Mouse (Mus musculus): ENCODE results near the gene Sdhaf2.

Gene Sdhaf2

DNA sequence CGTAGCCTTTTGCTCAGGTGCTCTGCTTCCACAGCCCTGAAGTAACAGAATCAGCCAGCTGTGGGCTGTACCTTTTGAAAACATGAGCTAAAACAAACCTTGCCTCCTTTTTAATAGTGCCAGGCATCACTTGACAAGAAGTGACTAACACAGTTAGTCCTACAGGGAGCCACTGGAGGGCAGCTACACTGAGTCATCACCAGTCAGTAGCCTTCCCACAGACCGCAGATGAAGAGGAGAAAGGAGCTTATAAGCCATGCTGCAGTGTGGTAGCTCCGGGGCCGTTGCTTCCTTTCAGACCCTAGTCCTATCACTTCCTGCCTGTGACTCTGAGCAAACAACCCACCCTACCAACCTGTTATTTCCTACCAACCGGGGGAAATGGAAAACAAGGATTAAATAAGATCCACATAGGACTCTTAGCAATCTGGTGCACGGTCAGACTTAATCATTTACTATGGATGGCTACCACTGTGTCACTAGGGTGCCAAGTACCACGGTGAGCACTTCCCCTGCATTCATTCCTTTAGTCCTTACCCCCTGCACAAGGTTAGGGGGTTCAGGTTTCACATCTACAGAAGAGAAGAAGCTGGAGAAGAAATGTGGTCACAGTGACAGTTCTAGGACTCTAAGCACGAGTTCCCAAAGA, 28.3 kb downstream of the Sdhaf2 start:
- no peak for DNase-seq (ENCODE audit: low spot score in 2 of 2)

- no peak for DNase-seq (ENCODE audit: low spot score in 2 of 2)
These were observed 29.0 kb downstream of the Sdhaf2 start for GRCm38 (mm10) chr19:10496976-10497375.

GRCm38 (mm10) chr19:10495670-10496069, 30.3 kb downstream of the Sdhaf2 start:
- DNase-seq (ENCODE audit: low spot score in 2 of 2): no peak

DNA sequence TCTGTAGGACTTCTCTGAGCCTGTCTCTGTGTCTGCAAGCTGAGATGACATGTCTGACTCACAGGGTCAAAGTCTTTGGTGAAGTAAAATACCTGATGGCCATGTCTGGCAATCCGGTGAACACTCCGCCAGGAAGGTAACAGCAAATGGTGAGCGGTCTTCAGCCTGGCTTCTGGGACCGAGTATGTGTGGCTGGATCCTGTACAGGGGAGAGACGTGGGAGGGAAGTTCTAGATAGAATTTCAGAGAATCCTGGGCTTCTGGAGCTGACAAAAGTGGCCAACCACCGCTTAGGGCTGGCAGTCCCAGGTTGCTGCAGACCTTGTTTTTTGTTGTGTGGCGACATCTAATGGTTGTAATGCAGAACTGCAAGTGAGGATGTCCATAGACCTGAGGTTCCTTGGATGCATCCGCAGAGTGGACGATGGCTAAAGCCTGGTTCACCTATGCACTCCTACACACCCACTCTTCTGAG, 39.6 kb downstream of the Sdhaf2 start:
- peak in 1 of 2 experiments; percentile 56 for DNase-seq (ENCODE audit: low spot score in 2 of 2)

GRCm38 (mm10) chr19:10482703-10483102, 43.2 kb downstream of the Sdhaf2 start, which contains the start of gene Ppp1r32:
TSS of gene Ppp1r32 (minus strand) at chr19:10482928.
- peak in 1 of 2 experiments; percentile 15 for DNase-seq (ENCODE audit: low spot score in 2 of 2)

DNA sequence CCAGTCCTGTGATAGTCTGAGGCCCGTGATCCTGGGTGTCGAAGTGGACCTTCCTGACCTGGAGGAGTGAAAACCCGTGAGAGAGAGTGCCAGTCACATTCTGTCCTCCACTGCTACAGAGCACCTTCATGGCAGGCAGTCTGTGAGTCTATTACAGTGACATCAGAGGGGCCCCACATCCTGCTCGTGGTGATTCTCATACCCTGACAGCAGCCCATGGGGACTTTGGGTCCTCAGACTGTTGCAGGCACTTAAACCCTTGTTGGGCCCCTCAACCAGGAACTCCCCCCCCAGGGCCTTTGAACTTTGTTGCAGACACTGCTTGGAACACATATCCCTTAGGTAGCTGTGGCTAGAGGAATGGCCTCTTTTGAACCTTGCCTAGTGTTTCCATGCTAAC, 46.4 kb downstream of the Sdhaf2 start:
- no peak for DNase-seq (ENCODE audit: low spot score in 2 of 2)

DNA sequence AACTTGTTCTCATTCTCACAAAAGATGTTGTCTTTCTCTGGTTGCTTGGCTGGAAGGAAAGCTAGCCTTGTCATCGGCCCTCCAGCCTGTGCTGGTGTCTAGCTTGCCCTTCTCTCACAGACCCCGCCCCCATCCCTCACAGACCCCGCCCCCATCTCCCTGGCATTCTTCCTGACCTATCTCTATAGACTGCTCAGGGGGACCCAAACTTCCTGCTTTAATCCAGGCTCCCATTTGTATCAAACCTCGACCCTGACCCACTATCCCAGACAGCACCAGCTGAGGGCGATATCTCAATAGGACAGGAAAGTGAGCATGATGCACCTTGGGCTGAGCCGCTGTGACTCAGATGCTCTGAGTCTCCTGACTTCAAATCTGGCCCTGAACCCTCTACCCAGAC, 52.2 kb downstream of the Sdhaf2 start:
- no peak for DNase-seq (ENCODE audit: low spot score in 2 of 2)

GRCm38 (mm10) chr19:10472958-10473357, 53.0 kb downstream of the Sdhaf2 start:
- DNase-seq (ENCODE audit: low spot score in 2 of 2): no peak

- DNase-seq (ENCODE audit: low spot score in 2 of 2): no peak
These were observed 56.7 kb downstream of the Sdhaf2 start for GRCm38 (mm10) chr19:10469171-10469658.

DNA sequence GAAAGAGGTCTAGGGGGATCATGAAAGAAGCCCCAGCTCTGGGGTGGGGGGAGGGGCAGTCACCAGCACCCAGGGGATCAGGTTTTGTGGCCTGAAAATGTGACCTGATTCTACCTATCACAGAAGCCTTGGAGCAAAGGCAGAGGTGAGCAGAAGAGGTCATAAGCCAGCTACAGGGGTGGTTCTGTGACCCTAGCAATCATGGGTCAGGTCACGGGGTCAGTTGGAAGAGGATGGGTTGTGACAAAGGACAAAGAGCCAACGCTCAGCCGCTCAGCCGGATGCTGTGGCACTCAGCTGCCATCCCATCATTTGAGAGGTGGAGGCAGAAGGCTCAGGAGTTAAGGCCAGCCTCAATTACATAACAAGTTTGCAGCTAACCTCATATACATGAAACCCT, 61.5 kb downstream of the Sdhaf2 start:
- no peak for DNase-seq (ENCODE audit: low spot score in 2 of 2)

DNA sequence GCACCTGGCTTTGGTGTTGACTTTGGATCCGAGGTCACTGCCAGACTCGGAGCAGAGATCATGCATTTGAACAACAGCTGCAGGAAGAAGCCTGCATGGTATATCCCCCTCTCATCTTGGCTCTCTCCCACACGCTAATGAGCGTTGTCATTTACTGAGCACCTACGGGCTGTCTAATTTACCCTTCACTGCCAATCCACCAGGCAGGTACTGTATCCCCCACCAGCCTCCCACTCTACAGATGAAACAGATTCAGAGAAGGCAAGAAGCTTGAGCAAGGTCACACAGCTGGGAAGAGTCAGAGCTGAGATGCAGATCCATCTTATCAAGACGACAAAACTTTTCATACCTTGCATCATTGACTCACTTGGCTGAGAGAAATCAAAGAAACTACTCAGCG, 64.4 kb downstream of the Sdhaf2 start:
- no peak for DNase-seq (ENCODE audit: low spot score in 2 of 2)

DNA sequence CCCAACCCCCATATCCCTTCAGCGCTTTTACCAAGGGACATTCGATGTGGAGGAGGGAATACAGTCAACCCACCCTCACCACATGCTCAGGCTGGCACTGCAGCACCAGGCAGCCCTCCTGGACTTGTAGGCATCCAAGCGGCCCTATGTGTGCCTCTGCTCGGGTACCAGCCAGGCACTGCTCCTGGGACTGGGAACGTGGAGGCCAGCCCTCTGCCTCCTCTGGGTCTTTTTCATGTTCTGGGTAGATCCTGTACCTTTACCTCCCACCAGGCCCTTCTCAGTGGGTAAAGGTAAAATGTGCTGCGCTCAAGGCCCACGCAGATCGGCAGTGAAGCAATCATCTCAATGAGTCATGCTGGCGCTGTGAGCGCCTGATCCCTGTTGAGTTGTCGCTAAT, 66.0 kb downstream of the Sdhaf2 start:
- no peak for DNase-seq (ENCODE audit: low spot score in 2 of 2)

- no peak for DNase-seq (ENCODE audit: low spot score in 2 of 2)
These were observed 67.8 kb downstream of the Sdhaf2 start for GRCm38 (mm10) chr19:10458096-10458495.

DNA sequence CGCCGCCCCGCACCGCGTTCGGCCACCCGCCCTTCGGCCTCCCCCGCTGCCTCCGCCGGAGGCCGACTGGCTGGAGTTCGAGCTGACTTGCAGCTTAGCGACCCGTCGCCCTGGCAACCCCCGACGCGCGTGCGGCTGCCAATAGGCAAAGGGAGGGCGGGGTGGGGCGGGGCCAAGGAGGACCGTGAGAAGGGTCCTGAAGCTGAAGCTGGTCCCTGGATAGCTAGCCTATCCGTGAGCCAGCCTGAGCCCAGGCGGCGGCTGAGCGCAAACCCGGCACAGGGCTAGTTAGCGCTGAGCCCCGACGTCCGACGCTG, 68.5 kb downstream of the Sdhaf2 start:
- peak; percentile 53 to 72 for DNase-seq (ENCODE audit: low spot score in 2 of 2)

- peak; percentile 40 to 71 for DNase-seq (ENCODE audit: low spot score in 2 of 2)
These were observed 69.0 kb downstream of the Sdhaf2 start, which contains the start of gene Lrrc10b for GRCm38 (mm10) chr19:10456752-10457483. TSS of gene Lrrc10b (minus strand) at chr19:10457473.

DNA sequence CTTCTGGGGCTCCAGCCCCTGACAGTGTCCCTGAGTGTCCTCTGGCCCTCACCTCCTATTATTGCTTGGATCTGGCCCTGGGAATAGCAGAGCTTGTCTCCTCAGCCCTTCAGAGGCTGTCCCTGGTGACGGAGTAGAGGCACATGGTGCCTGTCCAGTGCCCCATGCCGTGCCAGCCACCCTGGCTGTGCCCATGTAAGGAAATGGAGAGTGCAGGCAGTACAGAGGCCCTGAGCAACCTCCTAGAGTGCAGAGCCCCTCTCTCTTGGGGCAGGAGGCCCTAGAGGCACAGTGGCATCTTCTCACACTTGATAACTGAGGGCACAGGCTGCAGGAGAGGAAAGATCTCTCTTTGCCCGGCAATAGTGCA, 70.5 kb downstream of the Sdhaf2 start:
- no peak for DNase-seq (ENCODE audit: low spot score in 2 of 2)

GRCm38 (mm10) chr19:10454718-10455436, 71.1 kb downstream of the Sdhaf2 start:
- DNase-seq (ENCODE audit: low spot score in 2 of 2): no peak

All from cerebellum, postnatal 4 days (tissue).